Mouse (Mus musculus): ENCODE measurements around the gene Gm3045.

Gm3045 gene

DNA sequence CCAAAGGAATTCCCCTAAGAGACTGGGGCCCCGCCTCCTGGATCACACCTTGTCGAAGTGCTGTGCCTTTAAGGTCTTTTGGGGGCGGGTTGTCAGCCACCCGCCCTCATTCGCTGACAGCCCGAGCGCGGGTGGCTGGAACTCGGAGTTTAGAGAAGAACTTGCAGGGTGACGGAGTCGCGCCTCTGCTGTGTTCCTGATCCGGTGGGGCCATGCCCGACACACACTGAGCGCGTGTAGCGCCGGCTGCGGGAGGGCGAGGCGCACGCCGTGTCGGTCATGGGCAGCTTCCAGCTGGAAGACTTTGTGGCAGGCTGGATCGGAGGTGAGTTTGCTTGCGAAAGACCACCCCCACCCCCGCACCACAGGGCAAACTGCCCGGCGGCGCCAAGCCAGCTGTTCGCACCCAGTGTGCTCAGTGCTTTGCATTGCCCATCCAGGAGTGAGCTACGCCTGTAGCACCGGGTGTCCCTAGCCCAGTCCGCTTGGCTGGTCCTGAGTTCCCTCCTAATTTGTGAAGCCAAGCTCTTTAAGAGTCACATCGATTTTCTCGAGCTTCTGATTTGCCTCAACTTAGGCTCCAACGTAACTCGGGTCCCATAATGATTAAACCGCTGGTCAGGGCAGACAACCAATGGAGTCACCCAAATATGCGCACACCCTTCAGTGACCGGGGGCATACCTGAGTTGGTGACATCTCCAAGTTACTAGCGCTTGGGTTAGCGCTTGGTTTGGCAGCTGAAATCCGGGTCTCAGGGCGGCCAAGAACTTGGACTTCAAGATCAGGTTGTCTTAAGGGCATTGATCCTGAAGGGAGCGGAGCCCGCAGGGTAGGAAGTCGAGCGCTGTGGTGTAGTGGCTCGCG lies 12.0 kb downstream of the Gm3045 start, which contains the start of gene Slc25a48:
Slc25a48 (plus strand) TSS at position 145 of the 865 bp plus-strand sequence.
- peak; percentile 47 for DNase-seq

DNA sequence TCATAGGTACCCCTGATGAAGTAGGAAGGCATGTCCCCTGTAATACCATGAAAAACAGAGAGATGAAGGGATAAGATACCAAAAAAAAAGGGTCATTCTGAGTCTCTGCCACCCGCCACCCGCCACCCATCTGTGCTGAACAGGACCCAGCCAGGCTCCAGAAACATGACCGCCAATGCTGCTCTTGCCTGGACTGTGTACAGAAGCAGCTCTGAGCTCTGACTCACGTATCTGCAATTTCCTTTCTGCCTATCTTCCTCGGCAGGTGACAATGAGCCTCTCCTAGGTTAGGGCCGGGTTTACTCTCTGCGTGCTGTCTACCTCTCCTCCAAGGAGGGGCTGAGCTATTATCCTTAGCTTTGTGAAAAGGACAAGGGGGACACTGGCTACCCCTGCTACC lies 17.0 kb downstream of the Gm3045 start:
- DNase-seq, result no peak

GRCm38 (mm10) chr13:56444112-56444511 lies 17.7 kb downstream of the Gm3045 start:
- DNase-seq, result no peak

- no peak for DNase-seq
These were observed 18.6 kb downstream of the Gm3045 start for GRCm38 (mm10) chr13:56444996-56445395.

DNA sequence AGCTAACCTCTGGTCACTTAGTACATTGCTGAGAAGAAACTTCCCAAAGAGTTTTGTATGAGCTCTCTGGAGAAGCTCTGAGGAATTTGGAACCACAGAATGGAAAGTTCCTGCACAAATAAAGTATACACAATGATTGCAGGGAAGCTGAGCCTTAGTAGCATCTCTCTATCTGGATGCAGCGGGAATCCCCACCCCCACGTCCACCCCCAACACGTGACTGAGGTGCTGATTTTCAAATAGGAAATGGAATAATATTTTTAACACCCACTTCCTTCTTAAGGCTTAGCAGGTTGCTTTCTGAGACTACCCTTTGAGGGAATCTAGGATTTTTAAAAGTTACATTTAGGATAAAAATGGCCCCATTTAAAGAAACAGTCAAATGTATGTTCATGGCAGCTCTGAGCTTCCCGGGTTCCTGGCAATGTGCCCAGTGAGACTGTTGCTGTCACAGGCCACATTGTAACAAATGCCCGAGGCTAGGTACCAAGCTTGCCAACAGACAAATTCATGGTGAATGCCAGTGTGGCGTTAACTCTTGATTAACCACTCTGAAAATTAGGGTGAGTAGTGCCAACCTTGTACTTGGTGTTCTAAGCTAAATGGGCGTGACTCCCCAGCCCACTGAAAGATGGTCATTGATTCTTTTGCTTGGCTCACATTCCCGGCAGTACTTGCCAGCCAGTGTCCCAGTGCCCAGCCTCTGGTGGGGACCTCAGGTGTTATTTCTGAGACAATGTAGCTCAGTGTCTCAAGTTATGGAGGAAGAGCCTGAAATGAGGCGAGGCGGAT lies 23.0 kb downstream of the Gm3045 start:
- no peak for DNase-seq

DNA sequence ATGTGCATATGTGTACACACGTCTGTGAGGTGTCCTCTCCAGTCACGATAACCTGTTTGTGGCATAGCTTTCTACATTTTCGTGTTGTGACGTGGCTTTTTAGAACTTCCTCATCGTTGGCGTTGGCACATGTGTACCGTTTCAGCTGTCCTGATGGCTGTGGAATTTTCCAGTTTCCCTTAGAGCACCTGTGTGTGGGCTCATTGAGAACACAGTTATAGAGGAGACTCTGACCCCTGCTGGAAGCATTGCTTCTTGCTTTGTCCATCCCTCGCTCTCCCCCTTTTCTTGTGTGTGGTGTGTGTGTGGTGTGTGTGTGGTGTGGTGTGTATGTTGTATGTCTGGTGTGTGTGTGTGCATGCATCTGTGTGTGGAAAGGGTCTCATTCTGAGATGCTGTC lies 23.6 kb downstream of the Gm3045 start:
- DNase-seq, result no peak

GRCm38 (mm10) chr13:56458001-56458400 lies 31.6 kb downstream of the Gm3045 start:
- no peak for DNase-seq

DNA sequence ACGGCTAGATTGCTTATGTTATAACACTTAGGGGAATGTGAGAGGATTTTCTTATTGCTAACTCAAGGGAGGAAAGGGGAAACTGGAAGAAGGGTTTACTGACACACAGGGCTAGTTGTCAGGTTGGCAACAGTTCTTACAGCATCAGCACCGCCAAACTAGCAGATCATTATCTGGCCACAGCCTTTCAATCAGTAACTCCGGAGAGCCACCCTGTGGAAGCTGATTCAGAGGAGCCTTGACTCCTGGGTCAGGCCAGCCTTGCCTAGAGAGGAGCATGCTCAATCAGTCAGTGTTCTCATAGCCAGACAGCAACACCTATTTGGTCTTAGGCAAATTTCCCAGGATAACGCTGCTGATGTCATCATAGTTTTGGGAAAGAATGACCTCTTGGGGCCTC lies 35.1 kb downstream of the Gm3045 start:
- no peak for DNase-seq

GRCm38 (mm10) chr13:56462791-56463190 lies 36.4 kb downstream of the Gm3045 start:
- DNase-seq, result no peak

GRCm38 (mm10) chr13:56463261-56463660 lies 36.9 kb downstream of the Gm3045 start:
- no peak for DNase-seq

- no peak for DNase-seq
These were observed 37.4 kb downstream of the Gm3045 start for GRCm38 (mm10) chr13:56463750-56464149.

DNA sequence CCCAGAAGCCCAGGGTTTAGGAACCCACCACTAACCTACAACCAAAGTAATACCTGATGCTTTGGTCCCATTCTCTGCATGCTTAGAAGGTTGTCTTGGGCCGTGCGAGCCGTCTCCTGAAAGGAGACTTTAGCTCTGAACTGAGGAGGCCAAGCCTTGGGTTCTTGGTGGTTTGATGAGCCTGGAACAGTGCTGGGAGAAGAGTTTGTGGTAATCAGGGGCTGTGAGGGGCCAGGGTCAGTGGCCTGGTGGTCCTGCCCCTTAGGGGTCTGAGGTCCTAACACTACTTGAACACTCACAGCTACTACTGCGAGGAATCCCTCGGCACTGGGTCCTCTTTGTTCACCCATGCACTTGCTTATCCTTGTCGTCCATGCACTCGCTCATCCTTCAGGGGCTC lies 41.4 kb downstream of the Gm3045 start:
- DNase-seq, result no peak

DNA sequence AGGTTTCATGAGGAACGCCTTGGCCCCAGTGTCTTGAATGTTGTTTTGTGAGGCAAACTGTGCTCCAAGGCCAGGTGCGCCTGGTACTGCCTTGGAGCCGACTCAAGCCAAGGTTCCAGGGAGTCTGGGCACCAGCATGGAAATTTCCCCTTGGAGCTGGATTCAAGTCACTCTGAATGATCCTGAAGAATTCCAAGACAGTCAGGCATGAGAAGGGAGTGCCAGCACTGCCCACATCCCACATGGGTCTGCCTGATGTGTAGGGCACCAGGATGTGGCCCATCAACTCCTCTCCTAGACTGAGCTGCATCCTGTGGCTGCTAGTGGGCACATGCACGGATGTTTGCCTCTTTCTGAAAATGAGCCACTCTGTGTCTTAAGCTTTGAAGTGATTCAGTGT lies 42.1 kb downstream of the Gm3045 start:
- DNase-seq, result no peak

- no peak for DNase-seq
These were observed 44.8 kb downstream of the Gm3045 start for GRCm38 (mm10) chr13:56471211-56471610.

DNA sequence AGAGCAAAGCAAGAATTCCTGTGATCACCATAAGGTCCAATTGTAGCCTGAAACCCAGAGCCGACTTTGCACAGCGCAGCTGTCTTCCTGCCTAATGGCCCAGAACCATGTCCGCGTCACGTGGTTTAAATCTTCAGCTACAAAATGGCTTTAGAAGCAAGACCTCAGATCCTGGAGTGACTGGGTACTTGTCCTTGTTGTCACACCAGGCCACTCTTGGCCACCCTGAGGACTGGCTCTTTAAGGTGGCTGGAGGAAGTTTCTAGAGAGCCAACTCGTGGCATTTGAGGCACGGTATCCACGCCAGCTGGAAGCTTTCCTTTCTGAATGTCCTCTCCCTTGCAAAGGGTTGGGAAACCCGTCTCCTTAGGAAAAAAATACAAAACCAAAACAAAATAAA lies 45.6 kb downstream of the Gm3045 start:
- peak; percentile 75 for DNase-seq

- DNase-seq, result no peak
These were observed 46.3 kb downstream of the Gm3045 start for GRCm38 (mm10) chr13:56472661-56473060.

DNA sequence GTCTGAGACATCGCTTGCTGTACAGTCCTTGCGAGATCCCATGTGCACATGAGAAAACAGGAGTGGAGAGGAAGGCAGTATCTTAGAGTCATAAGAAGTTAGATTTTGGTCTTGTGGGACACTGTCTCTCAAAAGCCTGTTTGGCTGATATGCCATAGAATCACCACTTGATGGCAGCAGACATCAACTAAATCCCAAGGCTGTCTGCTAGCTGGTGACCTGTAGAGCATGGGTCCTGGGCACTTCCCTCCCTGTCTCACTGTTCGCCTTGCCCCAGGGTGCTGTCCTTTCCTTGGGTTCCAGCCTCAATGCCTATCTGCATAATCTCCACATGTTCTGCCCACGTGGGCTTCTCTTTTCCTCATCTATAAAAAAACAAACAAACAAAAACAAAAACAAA lies 49.0 kb downstream of the Gm3045 start:
- DNase-seq, result peak; percentile 54

DNA sequence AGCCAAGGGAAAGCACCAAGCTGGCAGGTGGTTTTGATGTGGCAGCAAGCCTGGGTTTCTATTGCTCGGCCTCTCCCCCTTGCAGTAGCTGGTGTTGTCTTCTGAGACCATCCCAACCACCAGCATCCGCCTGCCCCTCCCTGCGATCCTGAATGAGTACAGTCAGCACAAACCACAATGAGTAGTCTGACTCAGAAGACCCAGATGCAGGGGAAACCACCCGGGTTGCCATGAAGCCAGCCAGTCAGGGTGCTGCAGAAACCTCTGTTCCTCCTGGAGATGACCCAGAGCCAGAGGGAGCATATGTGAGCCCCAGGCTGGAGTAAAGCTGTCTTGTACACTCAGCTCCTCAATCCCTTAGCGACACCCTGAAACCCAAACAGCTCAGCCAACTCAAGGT lies 50.4 kb downstream of the Gm3045 start:
- peak; percentile 17 for DNase-seq

- peak; percentile 37 for DNase-seq
These were observed 50.9 kb downstream of the Gm3045 start for GRCm38 (mm10) chr13:56477271-56477670.

DNA sequence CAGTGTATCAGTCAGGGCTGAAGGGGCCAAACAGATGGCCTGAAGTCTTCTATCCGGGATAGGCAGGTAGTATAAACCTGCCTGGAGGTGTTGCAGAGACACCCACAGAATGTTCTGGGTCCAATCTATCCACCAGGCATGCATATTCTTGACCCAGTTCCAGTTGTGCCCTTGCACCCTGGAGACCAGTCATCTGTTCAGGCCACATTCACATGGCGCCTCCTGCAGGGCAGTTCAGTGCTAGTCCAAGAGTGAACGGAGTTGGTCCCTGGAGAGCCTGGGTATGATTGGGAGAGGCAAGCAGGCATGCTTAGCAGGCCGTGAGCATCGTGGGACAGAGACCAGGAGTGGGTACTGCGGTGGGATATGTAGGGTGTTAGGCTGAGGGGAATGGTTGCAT lies 51.6 kb downstream of the Gm3045 start:
- no peak for DNase-seq

- DNase-seq, result no peak
These were observed 55.8 kb downstream of the Gm3045 start, which contains the start of gene Il9 for GRCm38 (mm10) chr13:56482146-56482545. TSS of gene Il9 (minus strand) at chr13:56482246.

Data from lung, postnatal 36 days (tissue).